Mouse (Mus musculus) cortical plate, adult 2 months (tissue): ENCODE measurements at regions not wholly inside any gene's neighbourhood (a gene's known extent, or its start where the extent isn't known, plus 50 kb on each side); places are given as distances from the start of the nearest gene placed in this dataset.

Experiments
- H3K27ac ChIP-seq: fragments of 200-500 bp; 2 replicates; pipeline ENCODE4 v1.5.1; 2012; ENCODE audit warnings: low read length, control low read depth, inconsistent platforms; ENCODE audit not compliant: insufficient read depth
- H3K4me1 ChIP-seq: fragments of 200-500 bp; 2 replicates; pipeline ENCODE4 v1.6.1; 2011; ENCODE audit warnings: low read length; ENCODE audit not compliant: control insufficient read depth, insufficient read depth
- H3K4me3 ChIP-seq: fragments of 200-500 bp; 2 replicates; pipeline ENCODE4 v1.5.1; 2011; ENCODE audit warnings: mild to moderate bottlenecking, low read length, control low read depth; ENCODE audit not compliant: insufficient read depth
- CTCF ChIP-seq: fragments of 200-500 bp; IDR thresholded peaks from 2 replicates; pipeline ENCODE4 v1.5.1; 2011; ENCODE audit warnings: mild to moderate bottlenecking, control low read depth, low read length; ENCODE audit not compliant: insufficient read depth; ENCODE audit errors: extremely low read depth
- POLR2A ChIP-seq: fragments of 200-500 bp; IDR thresholded peaks from 2 replicates; pipeline ENCODE4 v1.6.1; 2011; ENCODE audit warnings: mild to moderate bottlenecking, low read length, control low read depth; ENCODE audit not compliant: insufficient read depth; ENCODE audit errors: extremely low read depth

DNA sequence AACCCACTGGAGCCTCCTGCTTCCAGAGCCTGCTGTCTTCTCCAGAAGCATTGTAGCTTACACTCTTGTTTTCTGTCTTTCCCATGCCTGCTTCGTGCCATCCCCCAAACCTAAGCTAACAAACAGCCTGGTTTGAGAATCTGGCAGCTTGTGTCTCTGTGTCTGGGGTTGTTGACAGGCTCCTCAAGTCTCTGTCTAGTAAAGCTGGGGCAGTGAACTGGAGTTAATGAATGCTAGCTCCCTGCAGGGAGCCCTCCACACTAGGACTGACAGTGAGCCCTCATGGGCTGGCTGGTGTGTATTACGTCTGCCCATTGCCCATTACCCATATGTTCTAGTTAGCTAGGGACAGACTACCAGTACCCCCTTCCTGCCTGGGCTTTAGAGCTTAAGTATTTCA lies 232.6 kb upstream of the Ncam1 start:
- Histone ChIP-seq H3K27ac (no peak overlapping the region), H3K4me1 (no peaks in the 10 kb centered on the region), H3K4me3 (no peak overlapping the region)
- TF ChIP-seq POLR2A (no peak), CTCF (no peak)

DNA sequence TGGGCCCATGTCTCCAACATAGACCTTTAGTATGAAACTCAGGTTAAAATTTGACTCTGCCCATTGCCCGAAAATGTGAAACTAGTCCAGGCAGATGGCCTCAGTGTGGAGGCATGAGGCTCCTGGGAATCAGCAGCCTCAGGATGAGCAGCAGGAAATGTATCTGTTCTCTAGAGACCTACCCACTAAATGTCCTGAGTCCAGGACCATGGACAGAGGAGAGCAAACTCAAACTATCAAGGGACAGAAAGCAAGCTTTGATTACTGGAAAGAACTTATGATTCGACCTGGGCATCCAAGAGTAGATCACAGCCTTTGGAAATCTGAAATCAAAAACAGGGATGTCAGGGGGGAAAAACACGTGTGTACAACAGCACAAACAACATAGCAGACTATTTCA lies 230.3 kb upstream of the Ncam1 start:
- no peak for TF ChIP-seq POLR2A
- TF ChIP-seq CTCF = no peak
- H3K4me1 ChIP-seq = no peaks in the 10 kb centered on the region

DNA sequence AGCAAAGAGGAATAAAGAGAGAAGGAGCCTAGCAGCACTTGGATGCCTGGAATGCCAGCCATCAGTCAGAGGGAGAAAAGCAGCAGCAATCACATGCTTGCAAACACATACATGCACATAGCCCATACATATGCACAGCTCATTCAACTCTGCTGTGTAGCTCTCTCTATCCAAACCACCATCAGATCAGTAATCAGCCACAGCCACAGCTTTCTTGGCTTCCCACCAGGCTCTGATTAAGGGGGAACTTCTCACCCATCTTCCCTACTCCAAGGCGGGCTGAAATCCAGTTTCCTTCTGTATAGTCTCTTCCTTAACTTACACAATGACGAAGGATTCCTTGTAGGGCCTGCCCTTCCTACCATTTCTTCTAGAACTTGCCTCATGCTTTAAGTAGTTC lies 229.8 kb upstream of the Ncam1 start:
- no peak overlapping the region for H3K4me3 ChIP-seq
- H3K4me1 ChIP-seq = no peaks in the 10 kb centered on the region
- TF ChIP-seq POLR2A (no peak), CTCF (no peak)
- no peak overlapping the region for H3K27ac ChIP-seq

More for the DNA sequence above, 230.3 kb upstream of the Ncam1 start:
- H3K27ac ChIP-seq = no peak overlapping the region
- H3K4me3 ChIP-seq = no peak overlapping the region

- Histone ChIP-seq H3K4me3 (no peak overlapping the region), H3K27ac (no peak overlapping the region), H3K4me1 (no peaks in the 10 kb centered on the region)
- TF ChIP-seq CTCF (no peak), POLR2A (no peak)
These were observed 226.1 kb upstream of the Ncam1 start for GRCm38 (mm10) chr9:50024820-50025219.

GRCm38 (mm10) chr9:50013602-50014001 lies 214.9 kb upstream of the Ncam1 start:
- Histone ChIP-seq H3K4me1 (no peaks in the 10 kb centered on the region), H3K4me3 (no peak overlapping the region), H3K27ac (no peak overlapping the region)
- TF ChIP-seq CTCF (no peak), POLR2A (no peak)

DNA sequence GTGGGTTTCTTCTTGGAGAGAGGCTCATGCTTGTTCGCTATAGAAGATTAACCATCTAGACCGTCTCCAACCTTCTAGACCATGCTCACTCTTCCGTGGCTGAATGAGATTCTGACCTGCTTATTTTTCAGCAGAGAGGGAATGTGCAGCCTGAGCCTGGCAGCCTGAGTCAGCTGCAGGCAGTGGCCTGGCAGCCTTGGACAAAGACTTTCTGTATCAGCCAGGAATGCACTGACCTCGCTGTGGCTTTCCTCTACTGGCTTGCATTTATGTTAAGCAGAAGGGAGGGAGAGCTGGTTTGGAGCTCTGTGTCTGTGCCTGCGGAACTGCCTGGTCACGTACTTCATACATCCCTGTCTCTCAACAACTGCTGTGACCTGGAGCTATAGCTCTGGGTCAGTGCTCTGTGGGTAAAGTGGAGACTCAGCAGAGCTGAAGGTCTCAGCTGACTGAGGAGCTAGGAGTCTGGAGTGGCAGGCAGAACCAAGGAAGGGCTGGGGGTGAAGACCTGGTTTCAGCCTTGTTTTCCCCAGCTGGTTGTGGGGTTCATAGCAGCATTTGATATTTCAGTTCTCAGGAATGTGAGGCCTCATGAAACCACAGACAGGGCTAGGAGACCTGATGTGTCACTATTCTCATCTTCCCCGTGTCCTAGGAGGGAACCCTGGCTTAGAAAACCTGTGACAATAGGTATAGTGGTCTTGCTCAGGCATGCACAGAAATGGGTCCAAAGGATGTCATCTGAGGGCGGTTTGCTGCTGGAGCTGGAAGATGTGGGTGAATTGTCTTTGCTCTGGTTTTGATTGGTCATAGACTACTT lies 207.2 kb upstream of the Ncam1 start:
- Histone ChIP-seq H3K4me3 (no peak overlapping the region), H3K4me1 (no peaks in the 10 kb centered on the region; the same call in 1 of the 2 replicates), H3K27ac (no peak overlapping the region)
- TF ChIP-seq POLR2A (no peak), CTCF (no peak)

- no peak overlapping the region for H3K4me3 ChIP-seq
- H3K27ac ChIP-seq = no peak overlapping the region
- TF ChIP-seq POLR2A (no peak), CTCF (no peak)
- H3K4me1 ChIP-seq = no peaks in the 10 kb centered on the region; the same call in 1 of the 2 replicates
These were observed 204.0 kb upstream of the Ncam1 start for GRCm38 (mm10) chr9:50002695-50003094.

DNA sequence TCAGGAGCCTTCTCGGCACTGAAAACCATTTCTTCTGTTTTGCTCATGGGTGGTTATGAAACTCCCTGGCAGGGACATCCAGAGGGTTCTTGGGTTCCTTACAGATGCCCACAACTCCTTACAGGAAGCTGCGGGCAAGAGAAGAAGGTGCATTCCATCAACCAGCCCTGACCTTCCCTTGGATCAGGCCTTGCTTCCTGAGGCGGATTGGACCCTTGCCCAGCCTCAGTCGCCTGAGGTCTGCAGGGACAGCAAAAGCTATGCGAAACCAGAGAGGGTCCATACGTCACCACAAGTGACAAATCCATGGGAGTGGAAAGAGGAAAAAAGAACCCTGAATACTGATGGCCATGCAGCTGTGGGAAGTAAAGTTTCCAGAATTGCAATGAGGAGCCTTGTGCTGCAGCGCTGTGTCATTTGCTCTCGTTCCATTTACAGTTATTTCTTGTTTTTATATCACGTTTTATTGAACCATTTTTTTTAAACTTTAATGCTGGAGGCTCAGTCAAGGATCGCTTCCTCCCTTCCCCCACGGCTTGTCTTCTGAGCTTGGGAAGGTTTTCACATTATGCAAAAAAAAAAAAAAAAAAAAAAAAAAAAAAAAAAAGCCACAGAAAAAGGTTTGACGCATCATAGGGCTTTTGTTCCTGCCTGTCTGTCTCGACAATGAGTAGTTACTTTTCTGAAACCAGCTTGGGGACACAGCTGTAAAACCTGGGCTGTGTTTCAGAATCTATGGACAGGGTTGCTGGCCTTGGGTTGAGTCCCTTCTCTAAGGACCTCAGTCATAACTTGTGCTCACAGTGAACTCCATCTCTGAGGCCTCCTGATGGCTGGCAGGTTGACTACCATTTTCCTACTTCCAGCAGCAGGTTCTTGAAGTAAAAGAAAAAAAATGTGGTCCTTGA lies 202.0 kb upstream of the Ncam1 start:
- no peak overlapping the region for H3K4me3 ChIP-seq
- TF ChIP-seq POLR2A = no peak
- TF ChIP-seq CTCF = no peak

DNA sequence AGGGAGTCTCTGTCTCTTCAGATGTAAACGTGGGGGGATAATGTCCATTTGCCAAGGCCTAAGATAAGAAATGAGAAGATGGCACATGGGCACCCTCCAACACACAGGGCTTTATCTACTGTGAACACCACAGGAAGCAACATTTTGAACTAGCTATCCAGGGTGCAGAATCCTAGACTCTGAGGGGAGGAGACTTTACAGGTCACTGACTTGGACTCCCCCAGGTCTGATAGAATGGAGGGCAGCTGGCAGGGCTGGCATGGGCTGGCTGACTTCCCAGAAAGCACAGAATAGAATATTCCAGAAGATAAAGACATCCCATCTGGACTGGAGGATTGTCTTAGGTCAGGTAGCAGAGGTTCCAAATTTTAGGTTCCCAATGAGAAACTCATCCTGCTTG lies 201.2 kb upstream of the Ncam1 start:
- TF ChIP-seq CTCF = no peak
- no peak for TF ChIP-seq POLR2A
- H3K4me3 ChIP-seq = no peak overlapping the region
- H3K27ac ChIP-seq = no peak overlapping the region
- no peaks in the 10 kb centered on the region; the same call in 1 of the 2 replicates for H3K4me1 ChIP-seq

More for the DNA sequence above, 202.0 kb upstream of the Ncam1 start:
- Histone ChIP-seq H3K27ac (no peak overlapping the region), H3K4me1 (no peaks in the 10 kb centered on the region; the same call in 1 of the 2 replicates)
